Mouse (Mus musculus): ENCODE results near the gene Fem1a. TPM values are rescaled to one million over a fixed set of nuclear protein-coding genes. Genes with fewer than 3 reads are reported as not detected.
A peak's percentile ranks its signal among the peaks of the same experiment; 100 is the strongest.

Fem1a gene
- total RNA-seq, 2 experiments from 2014 or later = 165 to 176 TPM

DNA sequence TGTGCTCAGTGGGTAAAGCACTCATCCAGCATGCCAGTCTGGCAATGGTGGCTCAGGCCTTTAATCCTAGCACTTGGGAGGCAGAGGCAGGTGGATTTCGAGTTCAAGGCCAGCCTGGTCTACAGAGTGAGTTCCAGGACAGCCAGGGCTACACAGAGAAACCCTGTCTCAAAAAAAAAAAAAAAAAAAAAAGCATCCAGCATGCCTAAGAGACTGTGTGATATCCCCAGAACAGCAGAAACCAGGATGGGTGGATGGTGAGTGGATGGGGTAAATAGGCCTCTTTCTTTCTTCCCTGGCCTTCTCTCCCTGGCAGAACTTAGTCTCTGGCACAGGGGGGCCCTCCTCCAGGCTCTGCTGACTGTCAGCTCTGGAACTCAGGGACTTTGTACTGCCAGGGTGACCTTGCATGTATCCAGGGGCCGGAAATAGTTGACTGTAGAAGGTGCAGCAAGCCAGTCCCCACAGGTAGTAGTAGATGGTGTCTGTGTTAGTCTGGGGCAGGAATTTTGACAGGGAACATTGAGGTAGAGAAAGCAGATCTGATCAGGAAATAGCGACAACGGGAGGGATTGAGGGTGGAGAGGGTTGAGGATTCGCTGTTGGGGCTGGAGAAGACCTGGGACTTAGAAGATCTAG, 19.4 kb downstream of the Fem1a start:
- DNase-seq = peak; percentile 54
- Histone ChIP-seq H3K4me3 (peak overlapping the region; percentile 86), H3K27ac (peak overlapping the region; percentile 95)
- TF ChIP-seq CTCF (IDR thresholded peaks at IDR 0.05) = no peak
- intact Hi-C loops (cut with DNase I) = no loop called here

- DNase-seq = peak; percentile 95
- TF ChIP-seq CTCF (IDR thresholded peaks at IDR 0.05) = peak; percentile 47
- intact Hi-C loops (cut with DNase I) = no loop called here
- peak within 1 kb of the TSS; percentile 86 for H3K4me3 ChIP-seq
- peak within 1 kb of the TSS; percentile 95 for H3K27ac ChIP-seq
Measured at GRCm38 (mm10) chr17:56276643-56277566, 20.3 kb downstream of the Fem1a start, which contains the start of gene Ticam1. TSS of gene Ticam1 (minus strand) at chr17:56276786.

- peak overlapping the region; percentile 95 for H3K27ac ChIP-seq
- H3K4me3 ChIP-seq = peak overlapping the region; percentile 86
- TF ChIP-seq CTCF (IDR thresholded peaks at IDR 0.05) = no peak
- DNase-seq = peak; percentile 26
- intact Hi-C loops (cut with DNase I) = no loop called here
Measured at GRCm38 (mm10) chr17:56277567-56277893, 20.9 kb downstream of the Fem1a start.

DNA sequence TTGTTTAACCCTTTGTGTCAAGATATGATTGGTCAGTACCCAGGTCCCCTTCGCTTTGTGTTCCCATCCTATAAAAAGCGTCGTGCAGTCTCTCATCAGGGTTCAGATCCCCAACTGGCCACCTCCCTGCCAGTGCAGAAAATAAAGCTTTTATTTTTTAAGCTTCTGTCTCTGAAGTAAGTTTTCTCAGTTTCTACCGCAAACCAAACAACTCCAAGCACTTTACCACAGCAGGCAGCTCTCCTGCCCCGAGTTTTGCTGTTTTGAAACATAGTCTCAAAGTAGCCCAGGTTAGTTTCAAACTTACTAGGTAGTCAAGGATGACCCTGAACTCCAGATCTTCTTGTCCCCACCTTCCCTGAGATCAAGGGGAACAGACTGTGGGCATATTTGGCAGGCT, 21.7 kb downstream of the Fem1a start:
- intact Hi-C loops (cut with DNase I) = no loop called here
- Histone ChIP-seq H3K4me3 (no peak overlapping the region), H3K27ac (peak overlapping the region; percentile 95)
- DNase-seq = no peak
- TF ChIP-seq CTCF (IDR thresholded peaks at IDR 0.05) = no peak

DNA sequence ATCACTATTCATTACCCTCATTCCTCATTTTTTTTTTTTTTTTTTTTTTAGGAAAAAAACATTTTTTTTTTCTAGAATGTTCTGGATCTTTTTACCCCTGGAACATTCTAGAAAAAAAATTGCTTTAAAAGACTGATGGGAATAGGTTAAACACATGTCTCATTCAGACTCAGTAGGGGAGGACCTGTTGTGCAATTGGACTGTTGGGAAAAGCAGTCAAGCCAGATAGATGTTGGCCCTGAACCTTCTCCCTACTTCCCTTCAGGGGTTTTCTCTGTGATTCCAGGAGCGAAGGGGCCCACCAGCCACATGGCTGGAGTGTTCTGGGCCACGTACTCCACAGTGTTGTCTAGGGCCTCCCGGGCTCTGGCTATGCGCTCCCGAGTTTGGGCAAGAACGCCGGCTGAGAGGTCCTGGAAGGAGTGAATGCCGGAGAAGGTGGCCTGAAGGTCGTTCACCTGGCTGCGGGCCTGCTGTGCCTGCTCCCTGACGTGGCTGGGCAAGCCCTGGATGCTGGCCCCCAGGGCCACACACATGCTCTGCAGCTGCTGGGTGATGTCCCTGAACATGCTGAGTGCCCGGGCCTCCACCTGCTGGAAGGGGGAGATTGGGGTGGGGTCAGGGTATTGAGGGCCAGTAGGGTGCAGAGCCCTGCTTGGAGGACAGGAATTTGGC, 23.0 kb downstream of the Fem1a start:
- Histone ChIP-seq H3K27ac (peak overlapping the region; percentile 95), H3K4me3 (no peak overlapping the region)
- no peak for TF ChIP-seq CTCF (IDR thresholded peaks at IDR 0.05)
- intact Hi-C loops (cut with DNase I) = no loop called here
- peak; percentile 82 for DNase-seq

DNA sequence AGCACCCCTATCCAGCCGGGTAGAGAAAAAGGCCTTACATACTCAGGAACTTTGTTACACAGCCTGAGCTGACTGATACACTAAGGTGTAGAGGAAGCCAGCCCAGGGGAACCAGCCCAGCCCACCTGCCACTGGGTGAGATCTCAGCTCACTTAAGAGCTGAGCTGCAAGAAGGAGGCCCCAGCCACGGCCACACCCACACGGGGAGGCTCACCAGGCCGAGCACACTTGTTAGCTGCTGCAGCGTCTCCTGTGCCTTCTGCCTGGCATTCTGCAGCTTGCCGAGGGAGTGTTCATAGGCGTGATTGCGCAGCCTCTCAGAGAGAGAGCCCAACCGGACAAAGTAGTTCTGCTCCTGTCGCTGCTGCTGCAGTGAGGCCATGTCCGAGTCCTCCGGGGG, 24.6 kb downstream of the Fem1a start:
- DNase-seq = no peak
- TF ChIP-seq CTCF (IDR thresholded peaks at IDR 0.05) = no peak
- intact Hi-C loops (cut with DNase I) = no loop called here

DNA sequence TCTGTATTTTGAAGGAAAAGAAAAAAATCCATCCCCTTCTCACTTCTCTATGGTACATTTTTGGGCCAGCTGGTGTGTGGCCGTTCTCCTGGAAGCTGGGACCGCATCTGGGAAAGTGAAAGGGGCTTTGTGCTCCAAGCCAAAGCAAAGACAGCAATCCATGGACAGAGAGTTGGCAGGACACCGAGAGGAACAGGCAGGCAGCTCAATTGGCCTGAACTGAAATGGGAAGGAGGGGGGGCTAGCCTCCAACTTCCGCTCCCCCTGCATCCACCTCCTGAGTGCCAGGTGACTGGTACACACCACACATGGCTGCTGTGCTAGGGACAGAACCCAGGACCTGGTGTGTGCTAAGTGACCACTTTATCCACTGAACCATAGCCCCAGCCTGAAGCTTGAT, 26.2 kb downstream of the Fem1a start:
- no peak for TF ChIP-seq CTCF (IDR thresholded peaks at IDR 0.05)
- Histone ChIP-seq H3K4me3 (no peak overlapping the region), H3K27ac (peak overlapping the region; percentile 38)
- no peak for DNase-seq
- intact Hi-C loops (cut with DNase I) = no loop called here

More for the DNA sequence above, 24.6 kb downstream of the Fem1a start:
- Histone ChIP-seq H3K27ac (no peak overlapping the region), H3K4me3 (no peak overlapping the region)

- peak overlapping the region; percentile 38 for H3K27ac ChIP-seq
- H3K4me3 ChIP-seq = no peak overlapping the region
- intact Hi-C loops (cut with DNase I) = no loop called here
- no peak for TF ChIP-seq CTCF (IDR thresholded peaks at IDR 0.05)
- DNase-seq = no peak
Measured at GRCm38 (mm10) chr17:56283316-56283715, 26.7 kb downstream of the Fem1a start.

DNA sequence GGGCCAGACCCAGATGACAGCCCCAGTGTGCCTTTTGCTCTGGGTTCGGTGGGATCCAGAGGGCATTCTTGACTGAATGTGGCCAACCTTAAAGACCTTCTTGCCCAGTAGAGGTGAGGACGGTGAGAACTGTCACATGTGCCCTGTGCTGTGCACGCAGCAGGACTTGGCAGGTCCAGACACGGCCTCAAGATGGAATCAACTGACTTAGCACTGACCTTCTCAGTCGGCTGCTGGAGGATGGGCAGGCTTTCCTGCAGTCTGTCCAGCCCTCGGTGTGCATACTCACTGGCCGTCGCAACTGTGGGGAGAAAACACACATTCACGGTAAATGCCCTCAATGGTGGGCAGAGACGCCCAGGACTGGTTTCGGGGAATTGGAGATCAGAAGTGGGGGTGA, 29.4 kb downstream of the Fem1a start:
- intact Hi-C loops (cut with DNase I) = no loop called here
- 0 out of 2 replicates have a peak overlapping the region, but pooled peaks have one; percentile 4 for H3K4me3 ChIP-seq
- H3K27ac ChIP-seq = peak overlapping the region; percentile 69
- DNase-seq = peak; percentile 64
- TF ChIP-seq CTCF (IDR thresholded peaks at IDR 0.05) = no peak

GRCm38 (mm10) chr17:56287830-56288229, 31.2 kb downstream of the Fem1a start:
- intact Hi-C loops (cut with DNase I) = no loop called here
- H3K27ac ChIP-seq = peak overlapping the region; percentile 93
- peak; percentile 52 for DNase-seq
- H3K4me3 ChIP-seq = peak overlapping the region; percentile 19
- TF ChIP-seq CTCF (IDR thresholded peaks at IDR 0.05) = no peak

DNA sequence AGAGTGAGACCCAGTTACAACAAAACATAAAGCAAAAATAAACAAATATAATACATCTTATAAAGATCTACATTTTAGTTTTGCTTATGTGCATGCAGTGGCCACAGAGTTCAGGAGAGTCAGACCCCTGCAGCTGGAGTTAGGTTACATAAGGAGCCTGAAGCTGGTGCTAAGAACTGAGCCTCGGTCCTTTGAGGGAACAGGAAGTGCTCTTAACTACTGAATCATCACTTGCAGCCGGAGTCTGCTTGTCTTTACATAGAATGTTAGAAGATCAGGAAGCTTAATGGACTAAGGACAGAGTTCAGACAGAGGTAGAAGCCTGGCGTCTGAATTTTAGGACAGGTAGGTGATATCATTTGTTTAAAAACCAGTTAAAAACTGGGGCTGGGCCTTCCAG, 32.3 kb downstream of the Fem1a start:
- intact Hi-C loops (cut with DNase I) = no loop called here
- H3K27ac ChIP-seq = peak overlapping the region; percentile 93
- peak overlapping the region; percentile 72 for H3K4me3 ChIP-seq
- no peak for DNase-seq
- no peak for TF ChIP-seq CTCF (IDR thresholded peaks at IDR 0.05)

GRCm38 (mm10) chr17:56289371-56290331, 33.0 kb downstream of the Fem1a start:
- intact Hi-C loops (cut with DNase I) = loop anchor here (2.0 kb wide), 1 partner anchor 61 kb away; no protein-coding TSS in a partner anchor
- DNase-seq = peak; percentile 64
- TF ChIP-seq CTCF (IDR thresholded peaks at IDR 0.05) = no peak

More at GRCm38 (mm10) chr17:56289371-56290331, 33.0 kb downstream of the Fem1a start:
- H3K27ac ChIP-seq = peak overlapping the region; percentile 93
- peak overlapping the region; percentile 72 for H3K4me3 ChIP-seq
